Mouse (Mus musculus) testis, adult 2 months (tissue): ENCODE results near the gene Prkag2. TPM values are rescaled to one million over a fixed set of nuclear protein-coding genes. Genes with fewer than 3 reads are reported as not detected.
A peak's percentile ranks its signal among the peaks of the same experiment; 100 is the strongest.

Experiments used
- H3K27ac ChIP-seq: fragments of 200-500 bp; 2 replicates; pipeline ENCODE4 v1.5.1; 2012; ENCODE audit warnings: low read depth, low read length; ENCODE audit not compliant: control insufficient read depth, insufficient read depth
- H3K27me3 ChIP-seq: fragments of 200-500 bp; 2 replicates; pipeline ENCODE4 v1.6.1; 2012; ENCODE audit warnings: mild to moderate bottlenecking, low read length, moderate library complexity; ENCODE audit not compliant: control insufficient read depth, insufficient read depth
- H3K36me3 ChIP-seq: fragments of 200-500 bp; 2 replicates; pipeline ENCODE4 v1.6.1; 2012; ENCODE audit warnings: mild to moderate bottlenecking, low read length; ENCODE audit not compliant: control insufficient read depth, insufficient read depth
- H3K4me1 ChIP-seq: fragments of 200-500 bp; 2 replicates; pipeline ENCODE4 v1.6.1; 2012; ENCODE audit warnings: low read length; ENCODE audit not compliant: control insufficient read depth, insufficient read depth
- H3K4me3 ChIP-seq: fragments of 200-500 bp; 2 replicates; pipeline ENCODE4 v1.5.1; 2012; ENCODE audit warnings: low read depth, mild to moderate bottlenecking, low read length, moderate library complexity, mixed read lengths; ENCODE audit not compliant: control insufficient read depth
- CTCF ChIP-seq: fragments of 200-500 bp; IDR thresholded peaks from 2 replicates; pipeline ENCODE4 v1.5.1; 2012; ENCODE audit warnings: low read depth, mild to moderate bottlenecking, inconsistent platforms, low read length, moderate library complexity; ENCODE audit not compliant: control insufficient read depth, insufficient read depth, insufficient replicate concordance
- POLR2A ChIP-seq: fragments of 200-500 bp; IDR thresholded peaks from 2 replicates; pipeline ENCODE4 v1.6.1; 2012; ENCODE audit warnings: low read depth, mild to moderate bottlenecking, inconsistent platforms, low read length, moderate library complexity; ENCODE audit not compliant: control insufficient read depth
- polyA plus RNA-seq: library from polyadenylated mRNA; depleted of rRNA; stranded (reverse); fragments of >200 nt; gene quantifications from 2 replicates; pipeline ENCODE4 v1.2.3, GENCODE M21; 2012

The Prkag2 gene
- polyA plus RNA-seq, 1 experiment = 149 TPM

- no peaks in the 10 kb centered on the region for H3K36me3 ChIP-seq
- no peak overlapping the region for H3K27ac ChIP-seq
- peak overlapping the region; percentile 26 for H3K4me3 ChIP-seq
- TF ChIP-seq CTCF (no peak), POLR2A (no peak)
- peaks cover 7% of the 10 kb centered on the region for H3K4me1 ChIP-seq
- no peaks in the 10 kb centered on the region for H3K27me3 ChIP-seq
Observed at GRCm38 (mm10) chr5:24904001-24904400, 196.4 kb downstream of the Prkag2 start.

- no peaks in the 10 kb centered on the region for H3K27me3 ChIP-seq
- TF ChIP-seq POLR2A (no peak), CTCF (peak; percentile 37; the same call in 1 of the 2 replicates)
Observed at GRCm38 (mm10) chr5:24902835-24903234, 197.6 kb downstream of the Prkag2 start.

GRCm38 (mm10) chr5:24895606-24896005, 204.8 kb downstream of the Prkag2 start:
- no peaks in the 10 kb centered on the region for H3K27me3 ChIP-seq
- no peak overlapping the region for H3K27ac ChIP-seq
- no peak overlapping the region for H3K4me3 ChIP-seq
- TF ChIP-seq POLR2A = no peak
- no peak for TF ChIP-seq CTCF
- H3K36me3 ChIP-seq = no peaks in the 10 kb centered on the region
- no peaks in the 10 kb centered on the region for H3K4me1 ChIP-seq

More at GRCm38 (mm10) chr5:24902835-24903234, 197.6 kb downstream of the Prkag2 start:
- Histone ChIP-seq H3K4me1 (peaks cover 4% of the 10 kb centered on the region), H3K36me3 (no peaks in the 10 kb centered on the region), H3K27ac (no peak overlapping the region), H3K4me3 (peak overlapping the region; percentile 75)

GRCm38 (mm10) chr5:24894814-24895213, 205.6 kb downstream of the Prkag2 start:
- Histone ChIP-seq H3K27me3 (no peaks in the 10 kb centered on the region), H3K4me1 (no peaks in the 10 kb centered on the region), H3K27ac (no peak overlapping the region), H3K4me3 (no peak overlapping the region), H3K36me3 (no peaks in the 10 kb centered on the region)
- TF ChIP-seq POLR2A = no peak
- TF ChIP-seq CTCF = no peak

GRCm38 (mm10) chr5:24892461-24892860, 208.0 kb downstream of the Prkag2 start:
- H3K4me3 ChIP-seq = no peak overlapping the region
- no peak overlapping the region for H3K27ac ChIP-seq
- no peaks in the 10 kb centered on the region for H3K36me3 ChIP-seq
- no peaks in the 10 kb centered on the region for H3K4me1 ChIP-seq
- H3K27me3 ChIP-seq = no peaks in the 10 kb centered on the region
- TF ChIP-seq CTCF (no peak), POLR2A (no peak)

GRCm38 (mm10) chr5:24889860-24890259, 210.6 kb downstream of the Prkag2 start:
- H3K4me3 ChIP-seq = peak overlapping the region; percentile 52
- TF ChIP-seq POLR2A (0 out of 2 replicates have a peak, but pooled peaks have one; percentile 25), CTCF (no peak)
- no peaks in the 10 kb centered on the region for H3K27me3 ChIP-seq
- no peaks in the 10 kb centered on the region for H3K36me3 ChIP-seq
- H3K4me1 ChIP-seq = no peaks in the 10 kb centered on the region
- no peak overlapping the region for H3K27ac ChIP-seq

GRCm38 (mm10) chr5:24888874-24889591, 211.4 kb downstream of the Prkag2 start:
- Histone ChIP-seq H3K27ac (no peak overlapping the region), H3K36me3 (no peaks in the 10 kb centered on the region), H3K4me1 (no peaks in the 10 kb centered on the region), H3K27me3 (no peaks in the 10 kb centered on the region), H3K4me3 (peak overlapping the region; percentile 35)
- TF ChIP-seq CTCF = no peak
- TF ChIP-seq POLR2A = no peak

GRCm38 (mm10) chr5:24887271-24887670, 213.2 kb downstream of the Prkag2 start:
- H3K27ac ChIP-seq = no peak overlapping the region
- TF ChIP-seq POLR2A (no peak), CTCF (no peak)
- H3K27me3 ChIP-seq = no peaks in the 10 kb centered on the region
- H3K4me1 ChIP-seq = no peaks in the 10 kb centered on the region
- H3K36me3 ChIP-seq = no peaks in the 10 kb centered on the region
- H3K4me3 ChIP-seq = no peak overlapping the region
